ENCODE assay signal across 8 mouse cellular contexts in the genomic region with DNA sequence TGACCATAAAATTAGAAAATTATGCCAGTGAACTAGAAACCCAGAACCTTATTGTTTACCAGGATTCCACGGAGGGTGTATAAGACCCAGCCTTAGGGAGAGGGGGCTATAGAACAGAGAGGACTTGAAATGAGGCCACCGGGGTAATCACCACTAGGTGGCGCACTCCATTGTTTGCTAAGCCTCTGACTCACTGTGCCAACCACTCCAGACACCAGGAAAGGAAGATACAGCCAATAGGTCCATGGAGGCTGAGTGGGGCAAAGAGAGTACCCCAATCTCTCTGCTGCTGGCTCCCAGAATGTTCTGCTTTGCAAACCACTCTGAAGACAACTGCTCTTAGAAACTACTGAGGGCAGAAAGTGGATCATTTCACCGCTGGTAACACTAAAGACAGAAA.
A peak's percentile ranks its signal among the peaks of the same experiment; 100 is the strongest.
DNase-seq lines count a peak whose midpoint lies in the region; ATAC-seq lines count a peak whose summit lies in the region.

No protein-coding gene starts in this region.

- no peaks in the 10 kb centered on the region for H3K4me1 ChIP-seq in kidney, embryonic 14.5 days (ENCODE audit: control insufficient read depth, insufficient read depth, low read length)
- no peaks in the 10 kb centered on the region for H3K4me1 ChIP-seq in lung, embryonic 16.5 days (replicated peaks; ENCODE audit: control insufficient read depth, insufficient read depth, low read length)

- peak; percentile 2 to 20 for DNase-seq in CD8-positive naive resting alpha-beta T cell, adult 2 months (ENCODE audit: low read depth in 2 of 2, low spot score in 2 of 2)
- DNase-seq in T-cell, adult 2 months (ENCODE audit: low spot score), result peak; percentile 11
- peak; percentile 57 to 67 for DNase-seq in cerebellum, postnatal 10 days
- DNase-seq in gastrocnemius, postnatal 25 days, result peak; percentile 19
- DNase-seq in skeletal muscle tissue, adult 2 months (ENCODE audit: low read depth, low spot score), result peak; percentile 43

- no peaks in the 10 kb centered on the region for H3K36me3 ChIP-seq in kidney, embryonic 14.5 days (ENCODE audit: control insufficient read depth, insufficient read depth, low read length)
- no peaks in the 10 kb centered on the region for H3K36me3 ChIP-seq in lung, embryonic 16.5 days (ENCODE audit: control insufficient read depth, insufficient read depth, low read length)

- H3K27ac ChIP-seq in kidney, embryonic 14.5 days (ENCODE audit: low read depth, low read length), result no peak overlapping the region
- no peak overlapping the region for H3K27ac ChIP-seq in lung, embryonic 16.5 days (ENCODE audit: low read length)

- no peaks in the 10 kb centered on the region for H3K27me3 ChIP-seq in kidney, embryonic 14.5 days (ENCODE audit: control insufficient read depth, insufficient read depth, low read length)
- no peaks in the 10 kb centered on the region for H3K27me3 ChIP-seq in lung, embryonic 16.5 days (ENCODE audit: control insufficient read depth, insufficient read depth, low read depth, low read length)

- no peak overlapping the region for H3K4me2 ChIP-seq in kidney, embryonic 14.5 days (replicated peaks; ENCODE audit: low read depth, low read length)
- no peak overlapping the region for H3K4me2 ChIP-seq in lung, embryonic 16.5 days (ENCODE audit: low read depth, low read length)

- H3K4me3 ChIP-seq in kidney, embryonic 14.5 days (ENCODE audit: low read length), result no peak overlapping the region
- H3K4me3 ChIP-seq in lung, embryonic 16.5 days (ENCODE audit: low read length), result no peak overlapping the region

- H3K9me3 ChIP-seq in kidney, embryonic 14.5 days (ENCODE audit: control insufficient read depth, low read length), result no peaks in the 10 kb centered on the region
- H3K9me3 ChIP-seq in lung, embryonic 16.5 days (ENCODE audit: control insufficient read depth, low read length), result no peaks in the 10 kb centered on the region

- WGBS in kidney, embryonic 14.5 days, result 39% methylated on average over 4 of the region's 4 CpGs
- WGBS in lung, embryonic 16.5 days, result 42% methylated on average over 4 of the region's 4 CpGs

- 0 out of 2 replicates have a peak, but pooled peaks have one; percentile 57 for ATAC-seq in kidney, embryonic 14.5 days (ENCODE audit: low FRiP score, low TSS enrichment)
- ATAC-seq in lung, embryonic 16.5 days (ENCODE audit: low read depth), result peak; percentile 56; the same call in 1 of the 2 replicates
- no peak for ATAC-seq in activated CD4-positive, CD25-positive, alpha-beta regulatory T cell, adult 4 months

- H3K9ac ChIP-seq in kidney, embryonic 14.5 days (ENCODE audit: low read depth, low read length), result no peak overlapping the region
- H3K9ac ChIP-seq in lung, embryonic 16.5 days (ENCODE audit: low read length), result no peak overlapping the region

Comparison
In these comparisons a context has a peak if more than half of its experiments do, and no peak if none do; other contexts are left out.
1. DNase-seq: peak in every context shown above with its lines; median percentile 62 in cerebellum, postnatal 10 days; 43 in skeletal muscle tissue, adult 2 months; 19 in gastrocnemius, postnatal 25 days; 11 in CD8-positive naive resting alpha-beta T cell, adult 2 months; 11 in T-cell, adult 2 months.